Mouse (Mus musculus): ENCODE measurements around the gene Tbc1d8b. TPM values are rescaled to one million over a fixed set of nuclear protein-coding genes. Genes with fewer than 3 reads are reported as not detected.

Tbc1d8b gene
- polyA plus RNA-seq, 1 experiment from 2014 or later = 1.2 TPM

Other genes starting within 250 kb of the Tbc1d8b start
- 2.7 and 3.3 TPM in 2 replicates for gene D330045A20Rik, start 204.6 kb upstream of the Tbc1d8b start, polyA plus RNA-seq (2014; fragmentation: Nextera tagmentation; extraction: Ambion mirVana)
- 1.0 and 2.1 TPM in 2 replicates for gene Rnf128, start 121.7 kb upstream of the Tbc1d8b start, polyA plus RNA-seq (2014; fragmentation: Nextera tagmentation; extraction: Ambion mirVana)
- not detected in 2 replicates for gene Gm15013, start 29.5 kb downstream of the Tbc1d8b start, polyA plus RNA-seq (2014; fragmentation: Nextera tagmentation; extraction: Ambion mirVana)
- gene Ripply1, start 97.4 kb downstream of the Tbc1d8b start, polyA plus RNA-seq (2014; fragmentation: Nextera tagmentation; extraction: Ambion mirVana) = not detected in 2 replicates
- gene Cldn2, start 115.8 kb downstream of the Tbc1d8b start, polyA plus RNA-seq (2014; fragmentation: Nextera tagmentation; extraction: Ambion mirVana) = 0.05 TPM in 1 of 2 replicates, not detected in the other
- gene Morc4, start 186.7 kb downstream of the Tbc1d8b start, polyA plus RNA-seq (2014; fragmentation: Nextera tagmentation; extraction: Ambion mirVana) = 8.0 and 8.4 TPM in 2 replicates